Mouse (Mus musculus) c-Kit-negative CD71-positive TER-119-positive erythroid progenitor cells, embryonic 14.5 days (primary cell): ENCODE data around the gene Ttbk2.

Experiments
- DNase-seq: peaks from one replicate; pipeline ENCODE4 v3.0.0-alpha.2; 2013; ENCODE audit warnings: low read depth, low spot score

The Ttbk2 gene

DNA sequence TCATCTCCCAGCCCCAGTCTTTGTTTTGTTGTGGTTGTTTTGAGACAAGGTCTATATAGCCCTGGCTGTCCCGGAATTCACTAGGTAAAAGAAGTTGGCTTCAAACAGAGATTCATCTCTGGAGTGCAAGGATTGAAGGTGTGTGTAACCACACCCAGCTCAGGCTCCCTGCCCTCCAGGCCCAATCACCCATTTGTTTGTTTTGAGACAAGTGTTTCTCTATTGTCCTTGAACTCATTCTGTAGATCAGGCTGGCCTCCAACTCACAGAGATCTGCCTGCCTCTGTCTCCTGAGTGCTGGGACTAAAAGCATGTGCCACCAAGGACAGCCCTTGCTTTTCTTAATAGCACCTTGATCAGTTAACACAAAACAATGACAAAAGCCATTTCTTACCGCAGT is 102.4 kb downstream of the Ttbk2 start:
- DNase-seq: no peak

DNA sequence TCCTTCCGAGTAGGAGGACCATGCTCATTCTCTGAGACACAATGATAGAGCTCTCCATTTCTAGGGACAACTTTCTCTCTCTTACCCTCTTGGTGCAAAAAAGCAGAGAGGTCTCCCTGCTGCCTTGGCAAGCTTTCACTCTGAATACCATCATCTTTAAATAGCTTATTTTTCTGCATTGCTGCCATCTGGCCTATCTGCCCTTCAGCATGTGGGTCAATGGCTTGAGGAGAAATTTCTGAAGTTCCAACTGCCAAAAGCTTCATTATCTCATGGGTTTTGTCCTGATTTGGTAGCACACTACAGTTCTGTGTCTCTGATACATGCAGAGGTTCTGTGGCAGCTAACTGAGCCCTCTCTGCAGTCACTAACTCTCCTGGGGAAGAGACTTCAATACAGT is 104.9 kb downstream of the Ttbk2 start:
- DNase-seq: no peak

DNA sequence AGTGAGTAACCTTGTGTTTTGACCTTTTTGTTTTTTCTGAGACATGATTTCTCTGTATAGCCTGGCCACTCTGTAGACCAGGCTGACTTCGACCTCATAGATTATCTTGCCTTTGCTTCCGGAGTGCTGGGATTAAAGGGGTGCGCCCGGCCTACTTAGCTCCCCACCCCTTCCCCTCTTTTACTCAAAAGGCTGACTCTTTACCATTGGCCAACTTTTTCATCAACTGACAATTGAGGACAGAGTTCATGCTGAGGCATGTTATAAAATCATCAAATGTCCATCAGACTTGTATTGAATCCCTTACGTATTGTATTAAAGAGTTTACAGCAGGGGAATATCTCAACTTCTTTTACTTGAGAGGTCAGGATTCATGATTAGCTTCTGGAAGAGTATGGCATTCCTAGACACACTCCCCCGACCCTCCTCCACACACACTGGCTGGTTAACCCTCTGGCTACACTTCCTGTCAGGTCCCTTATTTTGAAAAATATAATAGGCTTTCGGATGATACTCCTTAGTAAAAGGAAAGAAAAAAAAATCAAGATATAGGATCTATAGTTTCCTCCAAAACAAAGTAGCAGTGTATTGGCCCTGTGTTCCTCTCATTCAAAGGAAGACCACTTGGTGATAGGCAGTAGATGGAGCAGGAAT is 118.4 kb downstream of the Ttbk2 start:
- DNase-seq: no peak

DNA sequence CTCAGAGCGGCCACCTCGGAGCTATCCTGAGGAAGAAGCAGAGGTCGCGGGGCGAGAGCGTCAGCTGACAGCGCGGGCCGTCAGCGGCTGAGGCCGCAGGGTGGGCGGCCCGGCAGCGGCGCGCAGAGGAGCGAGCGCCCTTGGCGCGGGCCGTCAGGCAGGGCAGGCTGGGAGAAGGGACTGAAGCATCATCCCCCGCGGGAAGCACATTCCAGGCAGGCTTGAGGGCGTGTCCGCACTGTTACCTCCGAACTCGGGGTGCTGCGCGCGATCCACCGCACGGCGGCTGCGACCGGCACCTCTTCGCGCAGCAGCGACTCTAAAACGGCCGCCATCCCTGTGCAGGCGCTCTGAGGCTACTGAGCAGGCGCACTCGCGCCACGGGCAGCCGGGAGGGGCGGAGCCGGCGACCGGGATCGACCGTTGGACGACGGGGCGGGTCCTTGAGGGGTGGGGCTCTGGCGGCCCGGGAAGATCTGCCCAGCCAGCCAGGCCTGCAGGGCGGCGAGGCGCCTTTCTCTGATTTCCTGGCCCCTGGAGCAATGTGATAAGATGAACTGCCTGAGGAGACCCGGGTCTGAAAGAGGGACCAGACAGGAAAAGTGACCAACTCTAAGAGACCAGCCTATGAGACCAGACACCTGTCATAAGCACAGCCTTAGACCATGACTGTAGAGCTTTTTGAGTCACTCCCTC is 119.1 kb downstream of the Ttbk2 start:
- DNase-seq: peak; percentile 92

DNA sequence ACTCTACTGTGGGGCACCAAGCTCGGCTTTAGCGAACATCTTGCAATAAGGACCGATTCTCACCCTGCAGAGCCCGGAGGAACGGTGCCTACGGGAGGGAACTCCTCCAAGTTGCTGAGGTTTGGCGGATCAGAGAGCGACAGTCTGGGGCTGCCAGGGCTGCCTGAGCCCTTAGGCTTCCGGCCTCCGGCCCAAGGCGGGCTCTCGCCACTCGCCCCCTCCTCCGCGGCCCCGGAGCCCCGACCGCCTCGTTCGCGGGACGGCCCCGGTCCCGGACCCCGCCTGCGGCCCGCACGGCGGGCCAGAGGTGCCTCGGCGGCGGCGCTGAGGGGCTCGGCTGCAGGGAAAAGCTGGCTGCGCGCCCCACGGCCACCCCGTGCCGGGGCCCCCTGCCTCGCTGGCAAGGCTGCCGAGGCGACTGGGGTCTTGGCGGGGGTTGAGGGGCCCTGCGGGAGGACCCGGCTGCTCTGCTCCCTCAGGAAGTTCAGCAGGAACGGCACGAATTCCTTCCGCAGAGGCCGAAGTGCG is 119.7 kb downstream of the Ttbk2 start:
- DNase-seq: no peak

DNA sequence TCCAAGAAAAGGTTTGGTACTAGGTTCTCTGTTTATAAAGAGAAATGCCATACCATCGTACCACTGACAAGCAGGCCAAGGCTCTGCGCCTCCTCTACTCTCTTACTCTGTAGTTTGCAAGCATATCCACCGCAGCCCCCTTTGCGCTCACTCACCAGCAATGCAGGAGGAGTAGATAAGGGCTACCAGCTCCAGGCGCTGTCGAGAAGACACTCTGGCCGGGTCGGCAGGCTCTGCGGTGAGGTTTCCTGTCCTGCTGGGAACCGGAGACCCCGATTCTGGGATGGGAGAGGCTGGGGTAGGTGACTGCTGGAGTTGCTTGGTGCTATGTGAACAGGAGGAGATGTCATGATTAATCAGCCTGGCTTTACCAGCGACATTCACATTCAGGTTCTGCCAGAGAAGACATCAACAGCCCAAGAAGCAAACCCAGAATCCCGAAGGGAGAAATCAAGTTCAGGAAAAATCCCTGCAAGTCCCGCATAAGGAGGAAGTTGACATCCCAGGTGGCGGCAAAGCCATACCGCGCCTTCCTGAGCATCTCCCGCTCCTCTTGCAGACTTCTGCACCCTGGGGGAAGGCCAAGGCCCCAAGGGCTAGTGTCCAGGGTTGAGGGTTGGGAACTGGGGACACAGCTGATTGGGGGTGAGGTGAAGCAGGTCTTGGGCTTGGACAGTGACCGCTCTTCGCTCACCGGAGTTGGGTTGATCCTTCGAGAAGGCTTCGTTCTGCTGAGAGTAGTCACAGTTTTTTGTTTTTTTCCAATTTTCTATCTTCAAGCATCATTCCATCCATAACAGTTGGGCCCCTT is 120.4 kb downstream of the Ttbk2 start:
- peak; percentile 51 for DNase-seq

DNA sequence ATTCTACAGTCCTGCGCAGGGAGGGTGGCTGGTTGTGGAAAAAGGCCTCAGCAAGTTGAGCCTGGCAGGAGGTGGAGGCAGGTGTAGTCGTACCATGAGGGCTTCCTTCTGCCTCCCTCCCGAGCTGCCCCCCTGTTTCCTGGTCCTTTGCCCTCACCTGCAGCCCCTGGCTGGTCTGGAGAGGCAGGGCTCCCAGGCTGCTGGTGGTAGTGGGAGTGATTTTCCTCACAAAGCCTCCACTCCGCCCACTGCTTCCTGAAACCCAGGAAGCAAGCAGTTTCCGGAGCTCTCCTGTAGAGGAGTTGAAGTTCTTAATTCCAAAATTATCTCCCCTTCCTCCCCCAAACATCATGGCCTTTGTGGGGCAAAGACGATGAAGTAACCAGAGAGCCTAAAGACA is 126.2 kb downstream of the Ttbk2 start:
- no peak for DNase-seq

DNA sequence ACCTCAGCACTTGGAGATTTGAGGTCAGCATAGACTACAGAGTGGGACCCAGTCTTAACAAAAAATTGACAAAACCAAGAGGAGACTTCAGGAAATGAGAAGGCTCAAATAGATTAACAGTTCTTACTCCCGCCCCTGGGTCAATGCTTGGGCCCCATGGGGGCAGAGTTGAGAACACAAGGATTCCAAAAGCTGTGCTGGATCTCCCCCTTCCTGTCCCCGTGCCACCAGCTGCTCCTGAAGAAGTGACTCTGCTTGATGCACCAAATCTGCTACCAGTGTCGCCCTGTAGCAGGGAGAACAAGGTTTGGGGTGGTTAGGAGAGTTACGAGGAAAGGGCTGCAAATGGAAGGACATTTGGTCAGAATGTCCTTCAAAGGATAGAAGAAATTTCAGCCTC is 126.8 kb downstream of the Ttbk2 start:
- DNase-seq: no peak

DNA sequence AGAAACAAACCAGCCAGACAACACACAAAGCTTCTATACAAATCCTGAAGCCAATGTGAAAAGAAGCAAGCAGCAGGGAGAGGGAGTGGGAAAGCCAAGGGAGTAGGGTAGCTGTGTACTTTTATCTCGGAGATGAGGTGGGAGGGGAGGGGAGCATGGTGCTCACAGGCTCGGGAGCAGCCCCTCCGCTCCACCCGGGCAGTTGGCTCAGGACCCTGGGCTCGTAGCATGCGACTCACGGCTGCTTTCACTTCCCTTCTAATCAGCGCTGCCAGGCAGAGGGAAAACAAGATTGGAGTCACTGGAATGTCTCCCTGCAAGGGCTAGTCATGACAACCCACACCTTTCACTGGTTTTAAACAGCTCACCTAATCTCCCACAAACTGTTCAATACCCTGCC is 127.9 kb downstream of the Ttbk2 start:
- no peak for DNase-seq

DNA sequence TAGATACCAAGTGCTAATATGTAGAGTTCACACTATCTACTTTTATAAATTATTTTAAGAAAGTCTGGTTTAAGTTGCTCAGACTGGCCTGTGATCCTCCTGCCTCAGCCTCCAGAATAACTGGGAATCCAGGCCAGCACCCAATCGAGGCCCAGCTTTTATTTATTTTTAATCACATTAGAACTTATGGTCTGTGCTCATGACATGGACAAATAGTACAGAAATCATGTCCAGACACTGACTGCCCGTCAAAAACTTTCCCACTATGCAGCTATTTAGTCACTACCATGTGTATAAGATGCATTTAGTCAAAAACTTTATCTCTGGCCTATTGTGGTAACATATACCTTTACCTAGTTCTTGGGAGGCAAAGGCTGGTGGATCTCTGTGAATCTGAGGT is 128.5 kb downstream of the Ttbk2 start:
- DNase-seq: no peak

DNA sequence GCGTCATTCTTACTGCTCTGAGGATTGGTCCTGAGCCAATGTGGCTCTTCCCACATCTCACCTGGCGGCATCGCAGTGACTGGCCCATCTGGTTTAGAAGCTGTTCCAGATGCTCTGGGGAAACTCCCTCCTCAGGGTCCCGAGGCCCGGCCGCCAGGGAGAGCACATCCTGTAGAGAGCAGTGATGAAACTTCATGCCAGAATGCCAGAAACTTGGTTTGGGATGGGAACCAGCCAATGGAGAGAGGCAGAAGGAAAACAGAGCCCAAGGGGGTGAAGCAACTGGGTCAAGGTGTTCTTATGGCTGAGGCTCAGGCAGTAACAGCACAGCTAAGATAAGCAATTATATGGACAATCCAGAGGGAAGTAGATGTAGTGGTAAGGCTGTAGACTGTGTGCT is 129.6 kb downstream of the Ttbk2 start:
- DNase-seq: no peak

DNA sequence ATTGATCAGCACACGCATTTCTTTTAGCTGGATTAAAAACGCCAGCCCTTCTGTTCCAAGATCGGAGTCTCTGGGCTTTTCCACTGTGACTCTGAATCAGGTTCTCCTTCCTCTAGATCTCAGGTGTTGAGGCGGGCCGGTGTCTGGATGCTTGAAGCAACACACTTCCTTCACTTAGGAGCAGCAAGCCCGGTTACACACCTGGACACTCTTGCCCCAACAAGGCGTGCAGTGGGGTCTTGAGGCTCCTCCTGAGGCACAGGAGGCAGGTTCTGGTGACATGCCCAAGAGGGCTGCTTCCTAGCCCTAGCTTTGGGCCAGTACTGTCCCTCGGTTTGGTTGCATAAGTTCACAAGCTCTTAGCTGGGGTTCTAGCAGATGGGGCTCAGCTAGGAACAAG is 131.9 kb downstream of the Ttbk2 start:
- DNase-seq: no peak

DNA sequence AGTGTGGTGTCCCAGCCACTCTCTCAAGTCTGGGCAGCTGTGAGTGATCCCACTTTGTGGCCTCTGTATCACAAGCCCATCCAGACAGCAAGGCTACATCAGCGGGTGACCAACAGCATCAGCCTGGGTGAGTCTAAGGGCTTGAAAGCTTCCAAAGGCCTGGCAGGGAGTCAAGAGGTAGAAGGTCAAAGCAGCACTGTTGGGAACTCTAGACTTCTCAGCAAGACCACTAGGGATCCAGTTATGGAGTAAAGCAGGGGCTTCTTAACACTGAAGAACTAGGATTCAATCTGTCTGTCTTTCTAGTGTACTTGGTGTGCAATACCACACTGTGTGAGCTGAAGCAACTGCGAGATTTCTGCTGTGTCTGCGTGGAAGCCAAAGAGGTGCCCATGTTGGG is 137.0 kb downstream of the Ttbk2 start:
- DNase-seq: no peak

DNA sequence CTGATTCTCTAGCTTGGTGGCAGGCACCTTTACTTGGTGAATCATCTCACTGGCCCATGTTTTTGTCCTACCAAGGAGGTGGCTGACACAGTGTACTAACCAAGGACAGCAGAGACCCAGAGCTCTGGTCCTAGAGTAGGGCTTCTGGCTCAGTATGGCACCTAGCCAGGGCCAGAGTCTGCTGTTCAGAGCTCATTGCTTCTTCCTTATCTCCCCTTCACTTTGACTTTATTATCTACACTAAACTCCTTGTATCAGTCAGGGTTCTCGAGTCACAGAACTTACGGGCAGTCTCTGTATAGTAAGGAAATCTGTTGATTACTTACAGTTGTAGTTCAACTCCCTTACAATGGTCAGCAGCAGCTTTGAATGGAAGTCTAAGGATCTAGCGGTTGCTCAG is 139.5 kb downstream of the Ttbk2 start:
- no peak for DNase-seq

DNA sequence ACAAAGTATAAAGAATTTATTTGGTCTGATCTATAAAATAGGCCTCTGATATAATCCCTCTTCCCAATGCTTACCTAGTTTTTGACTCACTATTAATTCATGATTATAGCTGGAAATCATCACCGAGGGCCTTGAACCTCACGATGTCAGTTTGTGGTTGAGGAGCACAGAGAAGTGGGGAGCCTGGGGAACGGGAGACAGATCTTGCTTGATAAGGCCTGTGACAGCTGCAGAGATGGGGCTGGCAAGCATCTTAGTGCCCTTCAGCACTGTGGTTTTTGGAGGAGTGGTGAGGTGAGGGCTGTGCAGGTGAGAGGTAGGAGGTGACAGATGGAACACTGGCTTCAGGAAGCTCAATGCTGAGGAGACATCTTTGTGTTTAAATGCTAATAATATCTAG is 140.2 kb downstream of the Ttbk2 start:
- DNase-seq: no peak

DNA sequence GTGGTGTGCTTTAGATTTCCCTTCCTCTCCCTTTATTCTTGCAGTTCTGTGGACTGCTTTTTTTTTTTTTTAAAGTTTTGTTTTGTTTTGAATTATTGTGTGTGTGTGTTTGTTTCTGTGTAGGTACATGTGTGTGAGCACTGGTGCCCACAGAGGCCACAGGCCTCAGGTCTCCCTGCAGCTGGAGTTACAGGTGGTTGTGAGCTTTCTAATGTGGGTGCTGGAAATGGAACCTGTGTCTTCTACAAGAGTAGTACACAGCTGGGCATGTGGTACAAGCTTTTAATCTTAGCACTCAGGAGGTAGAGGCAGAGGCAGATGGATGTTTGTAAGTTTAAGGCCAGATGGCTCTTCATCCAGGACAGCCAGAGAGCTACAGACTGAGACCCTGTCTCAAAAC is 143.4 kb downstream of the Ttbk2 start:
- DNase-seq: no peak

DNA sequence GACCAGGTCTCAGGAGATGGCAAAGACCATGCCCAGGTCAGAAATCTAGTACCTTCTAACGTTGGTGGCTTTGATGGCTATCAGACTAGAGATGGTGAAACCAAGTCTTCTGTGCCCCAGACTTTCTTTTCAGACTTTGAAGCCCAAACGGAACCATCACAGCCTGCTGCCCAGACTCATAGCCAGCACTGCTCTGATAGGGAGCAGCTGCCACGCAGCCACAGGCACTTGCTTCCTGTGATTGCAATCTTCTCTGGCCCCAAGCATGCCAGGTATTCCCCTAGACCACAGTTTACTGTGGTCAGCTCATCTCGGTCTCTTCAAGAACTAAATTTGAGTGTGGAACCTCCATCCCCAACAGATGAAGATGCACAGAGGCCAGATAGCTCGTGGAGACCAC is 147.7 kb downstream of the Ttbk2 start:
- no peak for DNase-seq

DNA sequence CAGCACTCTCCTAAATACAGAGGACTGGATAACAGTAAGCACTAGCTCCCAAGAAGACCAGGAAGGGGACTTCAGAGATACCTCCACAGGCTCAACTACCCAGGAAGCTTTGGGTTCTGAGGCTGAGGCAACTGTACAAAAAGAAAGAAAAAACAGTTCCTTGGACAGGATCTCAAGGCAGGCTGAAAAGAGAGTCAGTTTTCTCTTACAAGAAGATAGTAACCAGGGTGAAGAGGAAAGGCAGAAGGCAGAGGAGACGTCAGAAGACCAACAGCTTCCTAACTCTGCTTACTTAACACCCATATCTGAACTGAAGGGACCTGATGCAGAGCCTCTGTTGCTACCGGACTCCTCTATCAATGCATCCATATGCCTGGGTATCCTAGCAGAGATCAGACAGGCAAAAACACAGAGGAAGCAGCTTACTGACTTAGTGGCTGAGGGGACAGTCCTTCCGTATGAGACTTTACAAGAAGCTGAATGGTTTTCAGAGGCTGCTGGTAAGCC is 150.0 kb downstream of the Ttbk2 start:
- DNase-seq: no peak

DNA sequence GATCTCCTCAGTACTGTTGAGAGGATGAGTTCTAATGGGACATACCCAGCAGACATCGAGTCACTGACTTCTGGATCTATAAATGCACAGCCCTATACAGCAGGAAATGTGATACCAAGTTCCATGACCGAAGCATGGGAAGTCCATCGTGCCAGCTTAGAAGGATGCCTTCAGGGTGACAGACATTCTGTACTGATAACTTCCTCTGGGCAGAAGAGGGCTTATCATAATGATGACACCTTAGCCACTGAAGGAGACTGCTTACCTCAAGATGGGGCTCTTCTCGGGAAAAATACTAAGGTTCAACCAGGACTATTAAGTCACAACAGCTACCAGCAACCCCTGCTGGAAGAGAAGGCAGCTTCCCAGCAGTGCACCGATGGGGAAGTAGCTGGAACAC is 152.6 kb downstream of the Ttbk2 start:
- peak; percentile 39 for DNase-seq
